Mouse (Mus musculus): ENCODE data around the gene Mia.

Mia gene

GRCm38 (mm10) chr7:27180837-27181695 is at the start of gene Mia, which contains the start of gene Gm21983:
TSS of gene Mia (minus strand) at chr7:27181157.
TSS of gene Gm21983 (minus strand) at chr7:27181086.
- no peak for DNase-seq

DNA sequence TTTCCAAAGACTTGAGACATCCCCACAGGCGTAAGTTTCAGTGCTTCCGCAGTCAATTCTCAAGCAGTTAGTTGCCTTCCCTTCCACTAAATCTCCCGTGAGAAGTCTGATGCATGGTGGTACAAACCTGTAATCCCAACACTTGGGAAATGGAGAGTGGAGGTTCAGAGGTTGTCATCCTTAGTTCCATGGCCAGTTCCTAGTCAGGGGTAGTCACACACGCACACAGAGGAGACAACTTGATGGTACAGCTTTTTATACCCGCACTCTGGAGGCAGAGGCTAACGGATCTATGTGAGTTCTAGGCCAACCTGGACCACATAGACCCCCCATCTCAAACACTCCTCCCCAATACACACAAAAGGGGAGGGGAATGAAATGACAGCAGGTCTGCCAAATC is 47.9 kb upstream of the Mia start:
- DNase-seq = no peak

DNA sequence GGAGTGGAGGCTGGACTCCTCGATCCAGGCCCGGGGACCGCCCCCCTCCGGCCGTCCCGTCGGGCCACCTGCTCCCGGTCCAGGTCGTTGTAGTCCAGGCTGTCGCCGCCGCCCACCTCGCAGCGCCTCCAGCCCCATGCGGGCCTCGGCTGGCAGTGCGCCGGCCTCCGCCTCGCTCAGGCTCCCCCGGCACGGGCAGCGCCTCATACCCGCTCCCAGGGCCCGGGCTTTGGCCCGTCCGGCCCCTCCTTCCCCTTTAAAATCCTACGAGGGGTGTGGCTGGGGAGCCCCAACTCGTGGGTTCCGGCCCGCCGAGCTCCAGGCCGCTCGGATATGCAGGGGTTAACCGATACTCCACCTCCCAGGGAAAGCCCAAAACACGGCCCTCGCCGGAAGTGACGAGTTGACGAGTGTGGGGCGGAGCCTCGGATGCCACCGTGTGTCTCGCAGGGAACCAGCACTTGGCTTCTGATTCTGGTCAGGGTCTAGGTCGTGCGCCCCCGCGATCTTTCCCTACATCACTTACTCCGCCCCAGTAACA is 47.4 kb upstream of the Mia start, which contains the start of gene Itpkc:
Gene Itpkc, minus strand, starts transcription at position 381 of the 541 bp plus-strand sequence.
- peak; percentile 90 for DNase-seq

DNA sequence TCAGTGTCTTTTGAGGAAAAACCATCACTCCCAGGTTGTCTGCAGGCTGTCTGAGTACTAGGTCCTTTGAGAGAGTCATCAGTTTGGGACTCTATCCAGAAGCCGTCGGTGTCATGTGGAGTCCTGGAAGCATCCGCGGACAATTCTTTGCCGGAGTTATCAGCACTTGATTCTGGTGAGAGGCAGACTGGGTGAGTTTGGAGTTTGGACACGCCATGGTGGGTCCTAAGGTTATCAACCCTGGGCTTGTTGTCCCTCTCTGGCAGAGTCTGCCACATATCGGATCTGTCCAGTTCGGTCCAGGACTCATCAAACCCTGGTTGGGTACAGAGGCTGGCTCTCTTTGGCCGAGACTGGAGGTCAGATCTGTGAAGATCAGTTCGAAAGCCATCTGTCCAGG is 46.7 kb upstream of the Mia start:
- DNase-seq = no peak

- no peak for DNase-seq
These were observed 46.3 kb upstream of the Mia start for GRCm38 (mm10) chr7:27227276-27227675.

DNA sequence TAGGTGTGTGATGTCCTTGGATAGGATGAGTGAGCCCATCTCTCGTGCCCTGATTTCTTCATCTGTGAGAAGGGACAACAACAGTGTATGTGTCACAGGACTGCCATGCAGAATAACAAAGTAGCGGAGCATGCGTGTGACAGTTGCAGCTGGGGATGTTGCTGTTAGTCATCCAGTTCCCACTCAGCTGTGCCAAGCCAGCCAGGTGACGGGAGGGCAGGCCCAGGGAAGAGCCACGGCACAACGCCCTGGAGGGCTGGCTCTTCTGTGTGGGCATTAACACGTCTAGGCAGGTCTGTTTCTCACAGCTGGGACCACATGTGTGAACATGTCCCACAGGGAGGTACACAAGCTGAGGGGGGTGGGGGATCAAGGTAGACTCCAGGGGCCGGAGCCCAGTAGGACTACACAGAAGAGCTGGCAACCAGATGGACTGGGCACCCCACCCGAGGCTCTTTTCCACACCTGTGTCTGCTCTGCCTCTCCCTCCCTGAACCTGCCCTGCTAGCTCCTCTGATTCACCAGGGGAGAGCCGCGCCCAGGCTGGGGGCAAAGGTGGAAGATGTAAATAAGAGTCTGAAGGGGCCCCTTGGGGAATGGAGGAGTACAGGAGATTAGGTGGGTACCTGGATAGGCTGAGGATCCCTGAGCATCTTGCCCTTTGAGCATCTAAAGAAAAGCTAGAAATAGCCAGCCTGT is 44.1 kb upstream of the Mia start:
- no peak for DNase-seq

- no peak for DNase-seq
These were observed 41.6 kb upstream of the Mia start for GRCm38 (mm10) chr7:27222538-27222937.

GRCm38 (mm10) chr7:27221939-27222338 is 41.0 kb upstream of the Mia start:
- DNase-seq = no peak

DNA sequence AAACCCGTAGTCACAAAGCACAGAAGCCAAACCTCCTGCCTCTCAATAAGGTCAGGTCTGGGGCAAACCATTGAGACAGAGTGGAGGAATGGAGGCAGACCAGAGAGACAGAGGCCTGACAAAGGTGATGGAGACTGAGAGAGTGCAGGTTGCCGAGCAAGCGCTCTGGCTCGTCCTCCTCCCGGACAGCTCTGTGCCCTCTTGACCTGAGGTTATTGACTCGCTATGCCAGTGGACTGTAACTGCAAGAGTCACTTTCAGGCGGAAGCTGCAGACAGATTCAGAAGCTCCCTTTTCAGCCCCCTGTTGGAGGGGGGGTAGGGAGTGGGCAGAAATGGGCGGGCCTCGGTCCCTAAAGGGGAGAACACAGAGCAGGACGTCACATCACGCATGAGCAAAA is 39.0 kb upstream of the Mia start:
- DNase-seq = no peak

GRCm38 (mm10) chr7:27218586-27218985 is 37.6 kb upstream of the Mia start:
- DNase-seq = no peak

DNA sequence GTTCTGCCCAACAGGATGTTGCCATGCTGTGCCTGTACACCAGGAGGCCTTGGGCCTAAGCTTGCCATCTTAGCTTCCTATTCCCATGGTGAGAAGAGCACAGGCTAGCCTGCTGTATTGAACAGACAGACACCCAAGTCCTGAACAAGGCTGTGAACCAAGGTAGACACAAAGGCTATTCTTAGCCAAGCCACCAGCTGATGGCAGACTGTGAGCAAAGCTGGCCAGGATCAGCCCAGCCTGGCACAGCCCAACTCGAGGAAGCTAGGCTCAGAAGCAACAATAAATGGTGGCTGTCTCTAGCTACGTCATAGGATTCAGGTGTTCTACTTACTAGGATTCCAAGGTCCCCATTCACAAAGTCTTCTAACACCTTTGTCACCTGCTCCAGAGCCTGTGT is 31.7 kb upstream of the Mia start:
- DNase-seq = no peak

DNA sequence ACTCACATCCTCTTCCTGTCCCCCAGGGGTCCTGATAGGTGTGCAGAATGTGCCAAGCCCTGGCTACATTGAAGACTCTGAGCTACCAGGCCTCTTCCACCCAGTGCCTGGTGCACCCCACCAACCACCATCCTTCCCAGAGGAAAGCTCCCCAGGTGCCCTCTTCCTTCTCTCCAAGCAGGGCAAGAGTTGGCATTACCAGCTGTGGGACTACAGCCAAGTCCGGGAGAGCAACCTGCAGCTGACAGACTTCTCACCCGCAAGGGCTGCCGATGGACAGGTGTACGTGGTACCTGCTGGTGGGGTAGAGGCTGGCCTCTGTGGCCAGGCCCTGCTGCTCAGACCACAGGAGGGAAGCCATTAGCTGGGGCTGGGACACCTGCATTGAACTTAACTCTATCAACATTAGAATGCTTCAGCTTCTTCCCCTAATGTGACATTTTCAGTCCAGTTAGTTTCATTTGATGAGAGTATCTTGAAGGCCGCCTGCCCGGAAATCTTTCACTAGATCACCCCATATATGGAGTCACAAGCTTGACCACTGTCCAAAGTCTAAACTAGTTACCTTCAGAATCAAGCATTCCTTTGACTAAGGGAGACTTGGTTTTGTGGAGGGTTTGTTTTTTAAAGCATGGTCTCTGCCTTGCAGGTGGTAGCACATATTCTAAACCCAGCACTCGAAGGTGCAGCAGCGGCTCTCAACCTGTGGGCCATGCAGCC is 22.9 kb upstream of the Mia start:
- no peak for DNase-seq

DNA sequence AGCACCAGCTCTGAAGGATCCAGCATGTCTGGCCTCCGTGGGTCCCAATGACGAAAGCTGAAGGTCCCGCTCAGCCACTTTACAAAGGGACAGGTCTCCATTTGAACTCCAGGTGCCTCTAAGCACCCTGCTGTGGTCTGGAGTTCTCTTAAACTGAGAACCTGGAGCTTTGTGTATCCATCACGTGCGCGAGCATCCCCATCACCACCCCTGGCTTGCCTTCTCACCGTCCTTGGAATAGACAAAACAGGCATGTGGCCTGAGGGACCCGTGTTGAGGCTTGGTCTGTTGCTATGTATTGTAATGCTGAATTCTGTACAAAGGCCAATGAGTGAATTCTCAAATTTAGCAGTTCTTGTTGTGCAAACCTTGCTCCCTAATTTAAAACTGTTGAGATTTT is 17.8 kb upstream of the Mia start:
- no peak for DNase-seq

GRCm38 (mm10) chr7:27198355-27198754 is 17.4 kb upstream of the Mia start:
- DNase-seq = no peak

DNA sequence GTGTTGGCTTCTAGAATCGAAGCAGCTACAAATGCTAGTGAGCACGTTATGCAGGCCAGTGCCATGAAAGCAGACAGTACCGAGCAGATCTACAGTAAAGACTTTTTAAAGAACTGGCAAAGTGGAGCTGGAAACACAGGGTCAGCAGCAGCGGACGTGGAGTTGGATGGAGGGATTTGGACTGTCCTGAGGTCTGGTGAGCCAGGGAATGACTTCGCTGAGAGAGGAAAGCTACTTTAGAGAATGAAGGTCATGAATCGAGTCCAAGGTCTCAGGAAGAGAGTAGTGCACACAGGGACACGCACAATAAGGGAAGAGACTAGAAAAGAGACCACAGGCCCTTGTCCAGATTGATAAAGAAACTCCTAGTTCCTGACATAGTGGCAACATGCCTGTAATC is 16.7 kb upstream of the Mia start:
- DNase-seq = no peak

GRCm38 (mm10) chr7:27197136-27197535 is 16.2 kb upstream of the Mia start:
- DNase-seq = no peak

GRCm38 (mm10) chr7:27195681-27196611 is 15.0 kb upstream of the Mia start, which contains the start of the genes BC024978 and Snrpa:
TSS of gene BC024978 (plus strand) at chr7:27195781.
TSS of gene Snrpa (minus strand) at chr7:27196271.
- DNase-seq = peak; percentile 92

DNA sequence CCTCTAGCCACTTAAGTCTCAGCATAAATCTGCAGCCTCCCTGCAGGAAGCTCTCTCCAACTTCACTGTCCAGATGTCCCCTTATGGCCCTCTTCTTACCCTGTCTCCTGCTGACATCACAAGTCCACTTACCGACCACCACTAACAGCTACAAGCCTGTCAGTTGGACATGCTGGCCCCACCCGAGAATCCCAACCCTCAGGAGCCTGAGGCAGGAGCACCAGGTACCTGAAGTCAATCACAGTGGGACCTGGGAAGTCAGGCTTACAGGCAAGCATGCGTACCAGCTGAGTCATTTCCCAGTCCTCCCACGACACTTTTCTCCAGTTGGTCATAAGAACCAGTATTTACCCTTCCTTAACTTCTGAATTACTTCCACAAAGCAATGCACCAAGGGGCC is 12.8 kb upstream of the Mia start:
- DNase-seq = no peak

- no peak for DNase-seq
These were observed 11.5 kb upstream of the Mia start for GRCm38 (mm10) chr7:27192434-27192833.

GRCm38 (mm10) chr7:27189271-27189931 is 8.4 kb upstream of the Mia start:
- DNase-seq = peak; percentile 17

DNA sequence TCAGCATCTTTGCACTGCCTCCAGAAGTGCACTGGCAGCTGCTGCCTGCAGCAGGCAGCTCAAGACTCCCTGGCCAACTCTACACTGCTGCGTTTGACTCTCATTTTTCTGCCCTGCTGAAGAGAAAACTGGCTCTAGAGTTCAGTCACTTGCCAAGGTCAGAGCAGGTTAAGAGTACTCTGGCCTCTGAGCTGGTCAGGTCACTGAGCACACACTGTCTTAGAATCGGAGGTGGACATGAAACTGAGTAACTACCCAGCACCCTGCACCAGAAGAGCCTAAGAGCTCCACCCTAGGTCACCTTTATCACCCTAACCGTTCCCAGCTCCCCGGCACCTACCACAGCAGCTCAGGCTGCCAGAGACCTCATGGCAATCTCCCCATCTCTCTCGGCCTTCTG is 5.0 kb upstream of the Mia start:
- no peak for DNase-seq
